Mouse (Mus musculus) midbrain, embryonic 12.5 days (tissue): ENCODE results near the gene 2310022A10Rik. TPM values are rescaled to one million over a fixed set of nuclear protein-coding genes. Genes with fewer than 3 reads are reported as not detected.

Experiments
- ATAC-seq: fragments of 200-750 bp; cut with Nextera tagmentation; 2 replicates; pipeline ENCODE4 v1.8.0; 2017; ENCODE audit warnings: low read depth, moderate TSS enrichment, moderate library complexity; ENCODE audit not compliant: low FRiP score
- H3K27ac ChIP-seq: fragments of 300-500 bp; sonication (generic); replicated peaks from 2 replicates; pipeline ENCODE4 v1.5.1; 2016; ENCODE audit warnings: mild to moderate bottlenecking
- H3K27me3 ChIP-seq: fragments of 300-500 bp; sonication (generic); 2 replicates; pipeline ENCODE4 v1.6.1; 2016; ENCODE audit warnings: mild to moderate bottlenecking
- H3K36me3 ChIP-seq: fragments of 300-500 bp; sonication (generic); 2 replicates; pipeline ENCODE4 v1.6.1; 2016
- H3K4me1 ChIP-seq: fragments of 300-500 bp; sonication (generic); 2 replicates; pipeline ENCODE4 v1.6.1; 2016
- H3K4me2 ChIP-seq: fragments of 300-500 bp; sonication (generic); replicated peaks from 2 replicates; pipeline ENCODE4 v1.6.1; 2016; ENCODE audit warnings: mild to moderate bottlenecking, moderate library complexity
- H3K4me3 ChIP-seq: fragments of 300-500 bp; sonication (generic); 2 replicates; pipeline ENCODE4 v1.5.1; 2016; ENCODE audit warnings: mild to moderate bottlenecking
- H3K9ac ChIP-seq: fragments of 300-500 bp; sonication (generic); replicated peaks from 2 replicates; pipeline ENCODE4 v1.6.1; 2016; ENCODE audit warnings: mild to moderate bottlenecking, moderate library complexity
- H3K9me3 ChIP-seq: fragments of 300-500 bp; sonication (generic); 2 replicates; pipeline ENCODE4 v1.6.1; 2016; ENCODE audit warnings: mild to moderate bottlenecking
- WGBS: fragments of 180-500 bp; shearing (Covaris S2); methylation state at CpG from one replicate; pipeline ENCODE4 v1.1.7; 2016; 5-methylcytosine and 5-hydroxymethylcytosine counted together
- polyA plus RNA-seq: library from polyadenylated mRNA; unstranded; fragments of >200 nt; fragmentation: Nextera tagmentation; extraction: Ambion mirVana; gene quantifications from 2 replicates; pipeline ENCODE4 v1.2.1, GENCODE M21; 2016

2310022A10Rik gene
- polyA plus RNA-seq, 1 experiment from 2014 or later = 37.4 TPM

- Histone ChIP-seq H3K9me3 (no peaks in the 10 kb centered on the region), H3K4me1 (no peaks in the 10 kb centered on the region), H3K36me3 (peaks cover 82% of the 10 kb centered on the region), H3K4me2 (no peak overlapping the region), H3K4me3 (no peak overlapping the region), H3K27ac (no peak overlapping the region), H3K9ac (no peak overlapping the region), H3K27me3 (no peaks in the 10 kb centered on the region)
- ATAC-seq = no peak
- 91% methylated on average over 14 of the region's 14 CpGs for WGBS
These were observed 21.3 kb downstream of the 2310022A10Rik start for GRCm38 (mm10) chr7:27574124-27574880.

GRCm38 (mm10) chr7:27576914-27577313 is 23.9 kb downstream of the 2310022A10Rik start:
- no peak for ATAC-seq
- WGBS = 67% methylated on average over 6 of the region's 6 CpGs
- Histone ChIP-seq H3K4me3 (no peak overlapping the region), H3K27ac (no peak overlapping the region), H3K4me1 (no peaks in the 10 kb centered on the region), H3K27me3 (no peaks in the 10 kb centered on the region), H3K36me3 (peaks cover 84% of the 10 kb centered on the region), H3K4me2 (no peak overlapping the region), H3K9me3 (no peaks in the 10 kb centered on the region), H3K9ac (no peak overlapping the region)

- no peaks in the 10 kb centered on the region for H3K27me3 ChIP-seq
- H3K9me3 ChIP-seq = no peaks in the 10 kb centered on the region
- H3K36me3 ChIP-seq = peaks cover 84% of the 10 kb centered on the region
- no peak overlapping the region for H3K27ac ChIP-seq
- no peak overlapping the region for H3K4me3 ChIP-seq
- 93% methylated on average over 6 of the region's 6 CpGs for WGBS
- H3K9ac ChIP-seq = no peak overlapping the region
- no peak for ATAC-seq
- H3K4me1 ChIP-seq = no peaks in the 10 kb centered on the region
- H3K4me2 ChIP-seq = no peak overlapping the region
These were observed 24.6 kb downstream of the 2310022A10Rik start for GRCm38 (mm10) chr7:27577589-27577988.

GRCm38 (mm10) chr7:27578465-27578864 is 25.4 kb downstream of the 2310022A10Rik start:
- WGBS = 88% methylated on average over 7 of the region's 7 CpGs
- no peak overlapping the region for H3K4me3 ChIP-seq
- H3K9ac ChIP-seq = no peak overlapping the region
- H3K27ac ChIP-seq = no peak overlapping the region
- H3K9me3 ChIP-seq = no peaks in the 10 kb centered on the region
- ATAC-seq = no peak
- H3K4me2 ChIP-seq = no peak overlapping the region
- no peaks in the 10 kb centered on the region for H3K27me3 ChIP-seq
- H3K4me1 ChIP-seq = no peaks in the 10 kb centered on the region
- peaks cover 87% of the 10 kb centered on the region for H3K36me3 ChIP-seq

- no peak for ATAC-seq
- H3K27ac ChIP-seq = no peak overlapping the region
- 91% methylated on average over 14 of the region's 14 CpGs for WGBS
These were observed 27.5 kb downstream of the 2310022A10Rik start for GRCm38 (mm10) chr7:27580380-27581174.

GRCm38 (mm10) chr7:27586861-27587260 is 33.8 kb downstream of the 2310022A10Rik start:
- H3K27ac ChIP-seq = no peak overlapping the region
- H3K4me1 ChIP-seq = no peaks in the 10 kb centered on the region
- WGBS = 78% methylated on average over 2 of the region's 2 CpGs

More at GRCm38 (mm10) chr7:27580380-27581174, 27.5 kb downstream of the 2310022A10Rik start:
- Histone ChIP-seq H3K4me1 (no peaks in the 10 kb centered on the region), H3K27me3 (no peaks in the 10 kb centered on the region), H3K4me2 (no peak overlapping the region), H3K36me3 (peaks cover 81% of the 10 kb centered on the region), H3K9ac (no peak overlapping the region), H3K4me3 (no peak overlapping the region), H3K9me3 (no peaks in the 10 kb centered on the region)

GRCm38 (mm10) chr7:27587741-27588140 is 34.7 kb downstream of the 2310022A10Rik start:
- Histone ChIP-seq H3K9me3 (no peaks in the 10 kb centered on the region), H3K27me3 (no peaks in the 10 kb centered on the region), H3K4me2 (no peak overlapping the region), H3K27ac (no peak overlapping the region), H3K4me1 (peaks cover 2% of the 10 kb centered on the region), H3K4me3 (no peak overlapping the region), H3K36me3 (peaks cover 16% of the 10 kb centered on the region), H3K9ac (no peak overlapping the region)
- no peak for ATAC-seq
- 91% methylated on average over 2 of the region's 2 CpGs for WGBS

More at GRCm38 (mm10) chr7:27586861-27587260, 33.8 kb downstream of the 2310022A10Rik start:
- H3K4me2 ChIP-seq = no peak overlapping the region
- H3K9me3 ChIP-seq = no peaks in the 10 kb centered on the region
- no peak overlapping the region for H3K4me3 ChIP-seq
- ATAC-seq = no peak
- H3K27me3 ChIP-seq = no peaks in the 10 kb centered on the region
- no peak overlapping the region for H3K9ac ChIP-seq
- peaks cover 25% of the 10 kb centered on the region for H3K36me3 ChIP-seq

GRCm38 (mm10) chr7:27590088-27590487 is 37.1 kb downstream of the 2310022A10Rik start:
- H3K9ac ChIP-seq = no peak overlapping the region
- H3K27me3 ChIP-seq = no peaks in the 10 kb centered on the region
- H3K9me3 ChIP-seq = no peaks in the 10 kb centered on the region
- no peak for ATAC-seq
- WGBS = 93% methylated on average over 4 of the region's 4 CpGs
- no peak overlapping the region for H3K27ac ChIP-seq
- H3K4me2 ChIP-seq = no peak overlapping the region
- H3K4me3 ChIP-seq = no peak overlapping the region
- peaks cover 17% of the 10 kb centered on the region for H3K4me1 ChIP-seq
- H3K36me3 ChIP-seq = peaks cover 11% of the 10 kb centered on the region; the same call in 1 of the 2 replicates

- 63% methylated on average over 4 of the region's 4 CpGs for WGBS
- H3K36me3 ChIP-seq = 0 out of 2 replicates have a peak, but pooled peaks cover 11% of the 10 kb centered on the region
- H3K9ac ChIP-seq = peak overlapping the region; percentile 29; the same call in 1 of the 2 replicates
- H3K4me1 ChIP-seq = peaks cover 17% of the 10 kb centered on the region
- ATAC-seq = no peak
- H3K9me3 ChIP-seq = no peaks in the 10 kb centered on the region
- H3K4me2 ChIP-seq = peak overlapping the region; percentile 71
- no peaks in the 10 kb centered on the region for H3K27me3 ChIP-seq
- peak overlapping the region; percentile 74 for H3K4me3 ChIP-seq
- peak overlapping the region; percentile 99 for H3K27ac ChIP-seq
These were observed 37.7 kb downstream of the 2310022A10Rik start for GRCm38 (mm10) chr7:27590566-27591213.

GRCm38 (mm10) chr7:27591266-27592216 is 38.5 kb downstream of the 2310022A10Rik start, which contains the start of gene Akt2:
Gene Akt2 (plus strand): TSS chr7:27591552.
- Histone ChIP-seq H3K4me3 (peak within 1 kb of the TSS; percentile 74), H3K27ac (peak within 1 kb of the TSS; percentile 99), H3K4me2 (peak within 1 kb of the TSS; percentile 71), H3K9me3 (no peaks in the 10 kb centered on the region), H3K4me1 (peaks cover 18% of the 10 kb centered on the region), H3K9ac (peak within 1 kb of the TSS; percentile 86), H3K36me3 (0 out of 2 replicates have a peak, but pooled peaks cover 8% of the 10 kb centered on the region), H3K27me3 (no peaks in the 10 kb centered on the region)
- under 1% methylated on average over 68 of the region's 71 CpGs for WGBS
- peak; percentile 92 for ATAC-seq
